Mouse (Mus musculus): ENCODE data around the gene Tenm3.

DNA sequence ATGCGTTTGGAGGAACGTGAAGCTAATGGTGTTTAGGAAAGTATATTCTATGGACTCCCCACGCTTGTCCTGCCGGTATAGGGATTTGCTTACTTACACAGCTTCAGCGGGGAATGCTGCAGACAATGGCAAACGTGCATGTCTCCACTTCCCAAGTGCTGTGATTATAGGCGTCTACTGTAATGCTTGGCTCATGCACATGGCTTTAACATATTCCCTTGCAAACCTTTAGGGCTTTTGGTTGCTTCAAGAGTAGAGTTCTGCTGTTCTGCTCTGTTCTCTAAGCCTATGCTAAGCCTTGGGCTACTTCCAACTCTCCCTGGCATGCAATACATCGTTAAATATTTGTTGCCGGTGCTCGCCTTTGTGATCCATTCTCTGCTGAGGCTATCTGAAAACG lies 102.8 kb downstream of the Tenm3 start:
- no peak for TF ChIP-seq POLR2A (IDR thresholded peaks at IDR 0.05; ENCODE audit: low read depth, low read length)
- no peak for TF ChIP-seq CTCF (conservative IDR thresholded peaks at IDR 0.05 in 1 of 2, IDR thresholded peaks at IDR 0.05 in 1 of 2; ENCODE audit: low read depth in 2 of 2, low read length in 2 of 2)
- TF ChIP-seq ZC3H11A (IDR thresholded peaks at IDR 0.05; ENCODE audit: low read depth, low read length), result no peak

Measured in CH12.LX (cell line).